Mouse (Mus musculus) erythroblast, adult 5-6 weeks (primary cell): ENCODE results near the gene Krtap4-13. TPM values are rescaled to one million over a fixed set of nuclear protein-coding genes. Genes with fewer than 3 reads are reported as not detected.

Experiments
- total RNA-seq, 2 experiments: library from RNA; stranded (forward) in 1 of 2; stranded (reverse) in 1 of 2; fragments of 150-400 nt in 1 of 2; fragments of 200-764, 138-1000 nt in 1 of 2; gene quantifications; 2 replicates each; pipeline versions ENCODE4 v1.2.3 to v1.2.4; 2015 to 2017; ENCODE audit warnings: low replicate concordance in 2 of 2

Gene Krtap4-13
- total RNA-seq, 2 experiments from 2014 or later, result not detected

Other genes with a start within 250 kb of the Krtap4-13 start
Only the 30 nearest of the 41 such genes appear.
- not detected in 2 replicates for gene Krtap2-4, start 195.0 kb downstream of the Krtap4-13 start, total RNA-seq (2015; ENCODE audit: low replicate concordance)
- not detected in 2 replicates for gene Krtap2-4, start 195.0 kb downstream of the Krtap4-13 start, total RNA-seq (2017; ENCODE audit: low replicate concordance)
- gene Gm11562, start 189.5 kb downstream of the Krtap4-13 start, total RNA-seq (2015; ENCODE audit: low replicate concordance), result not detected in 2 replicates
- gene Gm11562, start 189.5 kb downstream of the Krtap4-13 start, total RNA-seq (2017; ENCODE audit: low replicate concordance), result not detected in 2 replicates
- gene Krtap4-1, start 181.7 kb downstream of the Krtap4-13 start, total RNA-seq (2015; ENCODE audit: low replicate concordance), result not detected in 2 replicates
- gene Krtap4-1, start 181.7 kb downstream of the Krtap4-13 start, total RNA-seq (2017; ENCODE audit: low replicate concordance), result not detected in 2 replicates
- not detected in 2 replicates for gene Krtap4-2, start 174.8 kb downstream of the Krtap4-13 start, total RNA-seq (2015; ENCODE audit: low replicate concordance)
- gene Krtap4-2, start 174.8 kb downstream of the Krtap4-13 start, total RNA-seq (2017; ENCODE audit: low replicate concordance), result not detected in 2 replicates
- not detected in 2 replicates for gene Krtap4-7, start 165.8 kb downstream of the Krtap4-13 start, total RNA-seq (2015; ENCODE audit: low replicate concordance)
- gene Krtap4-7, start 165.8 kb downstream of the Krtap4-13 start, total RNA-seq (2017; ENCODE audit: low replicate concordance), result not detected in 2 replicates
- gene Gm11555, start 159.7 kb downstream of the Krtap4-13 start, total RNA-seq (2015; ENCODE audit: low replicate concordance), result not detected in 2 replicates
- gene Gm11555, start 159.7 kb downstream of the Krtap4-13 start, total RNA-seq (2017; ENCODE audit: low replicate concordance), result not detected in 2 replicates
- not detected in 2 replicates for gene Gm11563, start 150.9 kb downstream of the Krtap4-13 start, total RNA-seq (2015; ENCODE audit: low replicate concordance)
- gene Gm11563, start 150.9 kb downstream of the Krtap4-13 start, total RNA-seq (2017; ENCODE audit: low replicate concordance), result not detected in 2 replicates
- gene Krtap4-6, start 143.9 kb downstream of the Krtap4-13 start, total RNA-seq (2015; ENCODE audit: low replicate concordance), result not detected in 2 replicates
- gene Krtap4-6, start 143.9 kb downstream of the Krtap4-13 start, total RNA-seq (2017; ENCODE audit: low replicate concordance), result not detected in 2 replicates
- not detected in 2 replicates for gene Gm14190, start 119.2 kb downstream of the Krtap4-13 start, total RNA-seq (2015; ENCODE audit: low replicate concordance)
- not detected in 2 replicates for gene Gm14190, start 119.2 kb downstream of the Krtap4-13 start, total RNA-seq (2017; ENCODE audit: low replicate concordance)
- not detected in 2 replicates for gene Gm14180, start 75.6 kb downstream of the Krtap4-13 start, total RNA-seq (2015; ENCODE audit: low replicate concordance)
- not detected in 2 replicates for gene Gm14180, start 75.6 kb downstream of the Krtap4-13 start, total RNA-seq (2017; ENCODE audit: low replicate concordance)
- gene Gm11595, start 37.0 kb downstream of the Krtap4-13 start, total RNA-seq (2015; ENCODE audit: low replicate concordance), result not detected in 2 replicates
- not detected in 2 replicates for gene Gm11595, start 37.0 kb downstream of the Krtap4-13 start, total RNA-seq (2017; ENCODE audit: low replicate concordance)
- gene Krtap4-8, start 29.2 kb downstream of the Krtap4-13 start, total RNA-seq (2015; ENCODE audit: low replicate concordance), result not detected in 2 replicates
- gene Krtap4-8, start 29.2 kb downstream of the Krtap4-13 start, total RNA-seq (2017; ENCODE audit: low replicate concordance), result not detected in 2 replicates
- gene Krtap4-9, start 24.7 kb downstream of the Krtap4-13 start, total RNA-seq (2015; ENCODE audit: low replicate concordance), result not detected in 2 replicates
- gene Krtap4-9, start 24.7 kb downstream of the Krtap4-13 start, total RNA-seq (2017; ENCODE audit: low replicate concordance), result not detected in 2 replicates
- not detected in 2 replicates for gene Gm11596, start 16.4 kb downstream of the Krtap4-13 start, total RNA-seq (2015; ENCODE audit: low replicate concordance)
- not detected in 2 replicates for gene Gm11596, start 16.4 kb downstream of the Krtap4-13 start, total RNA-seq (2017; ENCODE audit: low replicate concordance)
- not detected in 2 replicates for gene Gm11569, start 11.0 kb downstream of the Krtap4-13 start, total RNA-seq (2015; ENCODE audit: low replicate concordance)
- gene Gm11569, start 11.0 kb downstream of the Krtap4-13 start, total RNA-seq (2017; ENCODE audit: low replicate concordance), result not detected in 2 replicates
- gene Gm11554, start 5.4 kb downstream of the Krtap4-13 start, total RNA-seq (2015; ENCODE audit: low replicate concordance), result not detected in 2 replicates
- not detected in 2 replicates for gene Gm11554, start 5.4 kb downstream of the Krtap4-13 start, total RNA-seq (2017; ENCODE audit: low replicate concordance)
- not detected in 2 replicates for gene Gm11564, start 5.8 kb upstream of the Krtap4-13 start, total RNA-seq (2015; ENCODE audit: low replicate concordance)
- not detected in 2 replicates for gene Gm11564, start 5.8 kb upstream of the Krtap4-13 start, total RNA-seq (2017; ENCODE audit: low replicate concordance)
- gene 2300003K06Rik, start 28.2 kb upstream of the Krtap4-13 start, total RNA-seq (2015; ENCODE audit: low replicate concordance), result not detected in 2 replicates
- gene 2300003K06Rik, start 28.2 kb upstream of the Krtap4-13 start, total RNA-seq (2017; ENCODE audit: low replicate concordance), result not detected in 2 replicates
- not detected in 2 replicates for gene Krtap4-16, start 41.7 kb upstream of the Krtap4-13 start, total RNA-seq (2015; ENCODE audit: low replicate concordance)
- not detected in 2 replicates for gene Krtap4-16, start 41.7 kb upstream of the Krtap4-13 start, total RNA-seq (2017; ENCODE audit: low replicate concordance)
- gene Gm11568, start 48.0 kb upstream of the Krtap4-13 start, total RNA-seq (2015; ENCODE audit: low replicate concordance), result not detected in 2 replicates
- gene Gm11568, start 48.0 kb upstream of the Krtap4-13 start, total RNA-seq (2017; ENCODE audit: low replicate concordance), result not detected in 2 replicates
- gene Gm11559, start 54.6 kb upstream of the Krtap4-13 start, total RNA-seq (2015; ENCODE audit: low replicate concordance), result not detected in 2 replicates
- gene Gm11559, start 54.6 kb upstream of the Krtap4-13 start, total RNA-seq (2017; ENCODE audit: low replicate concordance), result 1.3 TPM in 1 of 2 replicates, not detected in the other
- not detected in 2 replicates for gene Krtap9-1, start 63.5 kb upstream of the Krtap4-13 start, total RNA-seq (2015; ENCODE audit: low replicate concordance)
- gene Krtap9-1, start 63.5 kb upstream of the Krtap4-13 start, total RNA-seq (2017; ENCODE audit: low replicate concordance), result not detected in 2 replicates
- gene Gm11567, start 69.3 kb upstream of the Krtap4-13 start, total RNA-seq (2015; ENCODE audit: low replicate concordance), result not detected in 2 replicates
- not detected in 2 replicates for gene Gm11567, start 69.3 kb upstream of the Krtap4-13 start, total RNA-seq (2017; ENCODE audit: low replicate concordance)
- not detected in 2 replicates for gene Krtap31-1, start 98.0 kb upstream of the Krtap4-13 start, total RNA-seq (2015; ENCODE audit: low replicate concordance)
- not detected in 2 replicates for gene Krtap31-1, start 98.0 kb upstream of the Krtap4-13 start, total RNA-seq (2017; ENCODE audit: low replicate concordance)
- not detected in 2 replicates for gene Gm11565, start 104.9 kb upstream of the Krtap4-13 start, total RNA-seq (2015; ENCODE audit: low replicate concordance)
- gene Gm11565, start 104.9 kb upstream of the Krtap4-13 start, total RNA-seq (2017; ENCODE audit: low replicate concordance), result not detected in 2 replicates
- not detected in 2 replicates for gene Krtap31-2, start 126.4 kb upstream of the Krtap4-13 start, total RNA-seq (2015; ENCODE audit: low replicate concordance)
- gene Krtap31-2, start 126.4 kb upstream of the Krtap4-13 start, total RNA-seq (2017; ENCODE audit: low replicate concordance), result not detected in 2 replicates
- not detected in 2 replicates for gene Krtap9-5, start 138.6 kb upstream of the Krtap4-13 start, total RNA-seq (2015; ENCODE audit: low replicate concordance)
- gene Krtap9-5, start 138.6 kb upstream of the Krtap4-13 start, total RNA-seq (2017; ENCODE audit: low replicate concordance), result not detected in 2 replicates
- gene Krtap29-1, start 169.2 kb upstream of the Krtap4-13 start, total RNA-seq (2015; ENCODE audit: low replicate concordance), result not detected in 2 replicates
- gene Krtap29-1, start 169.2 kb upstream of the Krtap4-13 start, total RNA-seq (2017; ENCODE audit: low replicate concordance), result not detected in 2 replicates
- gene Krtap16-1, start 176.7 kb upstream of the Krtap4-13 start, total RNA-seq (2015; ENCODE audit: low replicate concordance), result not detected in 2 replicates
- not detected in 2 replicates for gene Krtap16-1, start 176.7 kb upstream of the Krtap4-13 start, total RNA-seq (2017; ENCODE audit: low replicate concordance)
- not detected in 2 replicates for gene Krtap17-1, start 184.1 kb upstream of the Krtap4-13 start, total RNA-seq (2015; ENCODE audit: low replicate concordance)
- gene Krtap17-1, start 184.1 kb upstream of the Krtap4-13 start, total RNA-seq (2017; ENCODE audit: low replicate concordance), result not detected in 2 replicates